Mouse (Mus musculus) small intestine, adult 2 months (tissue): ENCODE data around the gene Ptpn14. TPM values are rescaled to one million over a fixed set of nuclear protein-coding genes. Genes with fewer than 3 reads are reported as not detected.

Experiments used
- H3K27ac ChIP-seq: fragments of 200-500 bp; 2 replicates; pipeline ENCODE4 v1.5.1; 2012; ENCODE audit warnings: low read depth, low read length, control low read depth, inconsistent platforms; ENCODE audit not compliant: insufficient read depth
- H3K27me3 ChIP-seq: fragments of 200-500 bp; 2 replicates; pipeline ENCODE4 v1.6.1; 2012; ENCODE audit warnings: mild to moderate bottlenecking, moderate library complexity, low read length, inconsistent platforms; ENCODE audit not compliant: control insufficient read depth, insufficient read depth
- H3K36me3 ChIP-seq: fragments of 200-500 bp; 2 replicates; pipeline ENCODE4 v1.6.1; 2012; ENCODE audit warnings: mild to moderate bottlenecking, low read length, control low read depth, inconsistent platforms; ENCODE audit not compliant: control insufficient read depth, insufficient read depth
- H3K4me1 ChIP-seq: fragments of 200-500 bp; 2 replicates; pipeline ENCODE4 v1.6.1; 2012; ENCODE audit warnings: low read length, inconsistent platforms, mixed read lengths; ENCODE audit not compliant: control insufficient read depth, insufficient read depth, insufficient read length
- H3K4me3 ChIP-seq: fragments of 200-500 bp; 2 replicates; pipeline ENCODE4 v1.5.1; 2012; ENCODE audit warnings: low read depth, mild to moderate bottlenecking, control low read depth, inconsistent platforms, low read length, moderate library complexity
- CTCF ChIP-seq: fragments of 200-500 bp; IDR thresholded peaks from 2 replicates; pipeline ENCODE4 v1.5.1; 2012; ENCODE audit warnings: low read depth, mild to moderate bottlenecking, control low read depth, inconsistent platforms, low read length, moderate library complexity, mixed read lengths; ENCODE audit not compliant: insufficient replicate concordance, insufficient read length; ENCODE audit errors: extremely low read depth
- POLR2A ChIP-seq: fragments of 200-500 bp; IDR thresholded peaks from 2 replicates; pipeline ENCODE4 v1.6.1; 2012; ENCODE audit warnings: low read depth, mild to moderate bottlenecking, control low read depth, inconsistent platforms, low read length, moderate library complexity
- WGBS: fragments of 180-500 bp; shearing (Covaris S2); methylation state at CpG from one replicate; pipeline ENCODE4 v1.1.7; 2018; 5-methylcytosine and 5-hydroxymethylcytosine counted together
- polyA plus RNA-seq: library from polyadenylated mRNA; depleted of rRNA; stranded (reverse); fragments of >200 nt; gene quantifications from 2 replicates; pipeline ENCODE4 v1.2.3, GENCODE M21; 2012; rRNA removed

The Ptpn14 gene
- polyA plus RNA-seq, 1 experiment = 2.5 TPM

DNA sequence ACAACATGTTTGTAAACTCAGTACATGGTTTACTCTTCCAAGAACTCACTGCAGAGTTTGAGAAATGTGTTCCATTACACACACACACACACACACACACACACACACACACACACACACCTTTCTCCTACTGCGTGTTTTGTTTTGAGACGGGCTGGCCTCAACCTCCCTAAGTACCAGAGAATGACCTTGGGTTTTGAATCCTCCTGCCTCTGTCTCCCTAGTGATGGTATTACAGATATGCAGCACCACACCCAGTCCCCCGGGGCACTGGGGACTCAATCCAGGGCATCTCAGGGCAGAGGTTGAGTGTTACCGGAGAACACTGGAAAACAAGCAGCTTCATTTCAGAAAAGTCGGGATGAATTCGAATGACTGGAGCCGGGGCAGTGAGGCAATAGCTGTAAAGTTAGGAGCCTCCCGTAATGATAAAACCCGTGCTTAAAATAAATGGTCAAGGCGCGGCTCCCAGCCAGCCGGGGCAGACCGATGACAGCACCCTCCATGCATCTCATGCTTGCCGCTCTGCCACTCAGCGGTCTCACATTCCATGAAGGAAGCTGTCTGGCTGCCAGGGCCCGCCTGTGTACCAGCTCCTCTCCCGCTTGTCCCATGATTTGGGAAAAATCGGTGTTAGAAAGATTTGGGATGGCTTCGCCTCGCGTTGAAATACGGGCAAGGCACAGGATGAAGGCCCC lies 196.0 kb downstream of the Ptpn14 start:
- no peaks in the 10 kb centered on the region for H3K27me3 ChIP-seq
- TF ChIP-seq CTCF (no peak), POLR2A (no peak)
- peaks cover 14% of the 10 kb centered on the region for H3K4me1 ChIP-seq
- no peak overlapping the region for H3K27ac ChIP-seq
- WGBS = 77% methylated on average over 22 of the region's 22 CpGs
- H3K36me3 ChIP-seq = no peaks in the 10 kb centered on the region
- H3K4me3 ChIP-seq = no peak overlapping the region

DNA sequence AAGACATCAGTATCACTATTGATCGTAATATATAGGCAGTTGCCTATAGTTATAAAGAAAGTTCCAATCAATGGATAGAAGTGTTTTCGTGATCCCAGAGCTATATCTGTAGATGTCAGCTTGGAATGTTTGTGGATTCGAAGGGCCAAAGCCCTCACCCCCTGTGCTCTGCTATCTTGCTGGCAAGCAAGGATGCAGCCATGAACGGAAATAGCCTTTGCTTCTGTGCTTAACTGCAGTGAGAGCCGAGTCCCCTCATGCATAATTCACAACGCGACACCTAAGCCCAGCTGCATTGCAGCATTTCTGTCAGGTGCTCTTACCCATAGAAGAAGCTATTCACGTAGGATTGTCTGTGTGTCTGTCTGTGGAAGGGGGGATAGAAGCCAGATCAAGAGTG lies 198.2 kb downstream of the Ptpn14 start:
- no peak overlapping the region for H3K4me3 ChIP-seq
- no peaks in the 10 kb centered on the region for H3K36me3 ChIP-seq
- no peak for TF ChIP-seq POLR2A
- no peak for TF ChIP-seq CTCF
- H3K27me3 ChIP-seq = no peaks in the 10 kb centered on the region
- 88% methylated on average over 8 of the region's 8 CpGs for WGBS
- peaks cover 8% of the 10 kb centered on the region; the same call in 1 of the 2 replicates for H3K4me1 ChIP-seq
- no peak overlapping the region for H3K27ac ChIP-seq

Other genes with a start within 250 kb of the Ptpn14 start
- gene Cenpf, start 40.2 kb upstream of the Ptpn14 start, polyA plus RNA-seq = 0.66 and 1.1 TPM in 2 replicates
- gene Smyd2, start 194.1 kb downstream of the Ptpn14 start, polyA plus RNA-seq = 19.9 and 27.0 TPM in 2 replicates